Mouse (Mus musculus) intestine, embryonic 14.5 days (tissue): Measurements from ENCODE around the gene Mbnl2. TPM values are rescaled to one million over a fixed set of nuclear protein-coding genes. Genes with fewer than 3 reads are reported as not detected.
"Not testable (repeated sequence)": the region's sequence is repeated elsewhere in the genome, so short reads cannot be mapped to it uniquely, and the experiment has no call there.

Experiments
- ATAC-seq: fragments of 200-750 bp; cut with Nextera tagmentation; replicated peaks from 2 replicates; pipeline ENCODE4 v1.8.0; 2017; ENCODE audit warnings: low read depth, moderate number of reproducible peaks, moderate TSS enrichment, moderate library complexity; ENCODE audit not compliant: low FRiP score, low TSS enrichment
- DNase-seq: peaks from one replicate; pipeline ENCODE4 v3.0.0-alpha.2; 2018; ENCODE audit warnings: low spot score
- H3K27ac ChIP-seq: fragments of 300-500 bp; sonication (generic); 2 replicates; pipeline ENCODE4 v1.5.1; 2014; ENCODE audit warnings: low read depth, mild to moderate bottlenecking, control low read depth
- H3K27me3 ChIP-seq: fragments of 300-500 bp; sonication (generic); replicated peaks from 2 replicates; pipeline ENCODE4 v1.6.1; 2014; ENCODE audit warnings: low read length, control low read depth; ENCODE audit not compliant: control insufficient read depth, insufficient read depth
- H3K36me3 ChIP-seq: fragments of 300-500 bp; sonication (generic); 2 replicates; pipeline ENCODE4 v1.6.1; 2014; ENCODE audit warnings: low read length, control low read depth; ENCODE audit not compliant: control insufficient read depth, insufficient read depth
- H3K4me1 ChIP-seq: fragments of 300-500 bp; sonication (generic); replicated peaks from 2 replicates; pipeline ENCODE4 v1.6.1; 2014; ENCODE audit warnings: low read length, control low read depth, mixed read lengths; ENCODE audit not compliant: control insufficient read depth, insufficient read depth
- H3K4me2 ChIP-seq: fragments of 300-500 bp; sonication (generic); 2 replicates; pipeline ENCODE4 v1.6.1; 2014; ENCODE audit warnings: low read length
- H3K4me3 ChIP-seq: fragments of 300-500 bp; sonication (generic); 2 replicates; pipeline ENCODE4 v1.5.1; 2014; ENCODE audit warnings: low read depth, low read length, control low read depth, mixed read lengths
- H3K9ac ChIP-seq: fragments of 300-500 bp; sonication (generic); 2 replicates; pipeline ENCODE4 v1.6.1; 2014; ENCODE audit warnings: mild to moderate bottlenecking, low read length
- H3K9me3 ChIP-seq: fragments of 300-500 bp; sonication (generic); 2 replicates; pipeline ENCODE4 v1.6.1; 2016; ENCODE audit warnings: low read length, control low read depth; ENCODE audit not compliant: control insufficient read depth
- WGBS: fragments of 180-500 bp; shearing (Covaris S2); extraction: QIAGEN DNeasy Blood & Tissue Kit; methylation state at CpG from one replicate; pipeline ENCODE4 v1.1.7; 2014; 5-methylcytosine and 5-hydroxymethylcytosine counted together
- polyA plus RNA-seq: library from polyadenylated mRNA; unstranded; fragments of >200 nt; fragmentation: Nextera tagmentation; extraction: Ambion mirVana; gene quantifications from 2 replicates; pipeline ENCODE4 v1.2.1, GENCODE M21; 2014

Gene Mbnl2
- polyA plus RNA-seq, 1 experiment from 2014 or later, result 111 TPM

- Histone ChIP-seq H3K4me2 (no peak overlapping the region), H3K36me3 (no peaks in the 10 kb centered on the region), H3K9me3 (no peaks in the 10 kb centered on the region), H3K4me1 (peaks cover 38% of the 10 kb centered on the region), H3K9ac (no peak overlapping the region), H3K4me3 (no peak overlapping the region), H3K27me3 (no peaks in the 10 kb centered on the region), H3K27ac (peak overlapping the region; percentile 62)
- ATAC-seq, result peak; percentile 16; the same call in 1 of the 2 replicates
- DNase-seq, result no peak
- 81% methylated on average over 10 of the region's 10 CpGs for WGBS
Measured at GRCm38 (mm10) chr14:120355742-120356440, 80.4 kb downstream of the Mbnl2 start.

- Histone ChIP-seq H3K4me1 (peaks cover 33% of the 10 kb centered on the region), H3K4me3 (no peak overlapping the region), H3K36me3 (no peaks in the 10 kb centered on the region), H3K9me3 (no peaks in the 10 kb centered on the region), H3K4me2 (no peak overlapping the region), H3K27ac (no peak overlapping the region), H3K27me3 (no peaks in the 10 kb centered on the region), H3K9ac (no peak overlapping the region)
- DNase-seq (no peak), ATAC-seq (no peak)
- 97% methylated on average over 17 of the region's 19 CpGs for WGBS
Measured at GRCm38 (mm10) chr14:120357321-120358070, 82.0 kb downstream of the Mbnl2 start.

GRCm38 (mm10) chr14:120359608-120360007, 84.1 kb downstream of the Mbnl2 start:
- not testable (repeated sequence) for DNase-seq, H3K9me3 ChIP-seq, H3K9ac ChIP-seq, H3K27me3 ChIP-seq, H3K4me2 ChIP-seq, H3K4me3 ChIP-seq, H3K36me3 ChIP-seq, H3K27ac ChIP-seq, ATAC-seq
- 95% methylated on average over 8 of the region's 8 CpGs for WGBS
- H3K4me1 ChIP-seq, result peaks cover 24% of the 10 kb centered on the region

GRCm38 (mm10) chr14:120361121-120361520, 85.7 kb downstream of the Mbnl2 start:
- Histone ChIP-seq H3K4me2 (no peak overlapping the region), H3K4me3 (no peak overlapping the region), H3K36me3 (no peaks in the 10 kb centered on the region), H3K9ac (no peak overlapping the region), H3K27me3 (no peaks in the 10 kb centered on the region), H3K9me3 (no peaks in the 10 kb centered on the region), H3K4me1 (peaks cover 9% of the 10 kb centered on the region; the same call in 1 of the 2 replicates), H3K27ac (no peak overlapping the region)
- no peak for ATAC-seq
- DNase-seq, result no peak
- WGBS, result 73% methylated on average over 6 of the region's 6 CpGs

- H3K27me3 ChIP-seq, result no peaks in the 10 kb centered on the region
- H3K9ac ChIP-seq, result no peak overlapping the region
- H3K4me3 ChIP-seq, result no peak overlapping the region
- no peaks in the 10 kb centered on the region for H3K36me3 ChIP-seq
- H3K4me2 ChIP-seq, result no peak overlapping the region
- H3K27ac ChIP-seq, result no peak overlapping the region
- peaks cover 9% of the 10 kb centered on the region; the same call in 1 of the 2 replicates for H3K4me1 ChIP-seq
- WGBS, result 69% methylated on average over 8 of the region's 8 CpGs
- DNase-seq (no peak), ATAC-seq (peak; percentile 53; the same call in 1 of the 2 replicates)
- no peaks in the 10 kb centered on the region for H3K9me3 ChIP-seq
Measured at GRCm38 (mm10) chr14:120362409-120362992, 87.0 kb downstream of the Mbnl2 start.

GRCm38 (mm10) chr14:120363090-120363818, 87.8 kb downstream of the Mbnl2 start:
- H3K9me3 ChIP-seq, result no peaks in the 10 kb centered on the region
- H3K9ac ChIP-seq, result no peak overlapping the region
- DNase-seq (no peak), ATAC-seq (0 out of 2 replicates have a peak, but pooled peaks have one; percentile 30)
- no peak overlapping the region for H3K27ac ChIP-seq
- H3K4me2 ChIP-seq, result no peak overlapping the region
- peaks cover 12% of the 10 kb centered on the region for H3K4me1 ChIP-seq
- whole genome bisulfite sequencing, result 58% methylated on average over 8 of the region's 8 CpGs
- H3K36me3 ChIP-seq, result no peaks in the 10 kb centered on the region
- no peak overlapping the region for H3K4me3 ChIP-seq
- H3K27me3 ChIP-seq, result no peaks in the 10 kb centered on the region

GRCm38 (mm10) chr14:120365088-120365487, 89.6 kb downstream of the Mbnl2 start:
- Histone ChIP-seq H3K27ac (no peak overlapping the region), H3K4me2 (no peak overlapping the region), H3K4me1 (peaks cover 27% of the 10 kb centered on the region), H3K36me3 (no peaks in the 10 kb centered on the region), H3K9ac (no peak overlapping the region), H3K27me3 (no peaks in the 10 kb centered on the region), H3K9me3 (no peaks in the 10 kb centered on the region), H3K4me3 (no peak overlapping the region)
- ATAC-seq, result no peak
- DNase-seq, result no peak
- 92% methylated on average over 4 of the region's 4 CpGs for WGBS

GRCm38 (mm10) chr14:120366962-120367361, 91.5 kb downstream of the Mbnl2 start:
- no peak overlapping the region for H3K27ac ChIP-seq
- no peak overlapping the region for H3K9ac ChIP-seq
- no peaks in the 10 kb centered on the region for H3K9me3 ChIP-seq
- 90% methylated on average over 8 of the region's 8 CpGs for WGBS
- H3K4me1 ChIP-seq, result peaks cover 35% of the 10 kb centered on the region
- no peak overlapping the region for H3K4me3 ChIP-seq
- ATAC-seq (no peak), DNase-seq (no peak)
- H3K27me3 ChIP-seq, result no peaks in the 10 kb centered on the region
- H3K4me2 ChIP-seq, result no peak overlapping the region
- no peaks in the 10 kb centered on the region for H3K36me3 ChIP-seq
